Mouse (Mus musculus): ENCODE measurements around the gene Angptl2.

DNA sequence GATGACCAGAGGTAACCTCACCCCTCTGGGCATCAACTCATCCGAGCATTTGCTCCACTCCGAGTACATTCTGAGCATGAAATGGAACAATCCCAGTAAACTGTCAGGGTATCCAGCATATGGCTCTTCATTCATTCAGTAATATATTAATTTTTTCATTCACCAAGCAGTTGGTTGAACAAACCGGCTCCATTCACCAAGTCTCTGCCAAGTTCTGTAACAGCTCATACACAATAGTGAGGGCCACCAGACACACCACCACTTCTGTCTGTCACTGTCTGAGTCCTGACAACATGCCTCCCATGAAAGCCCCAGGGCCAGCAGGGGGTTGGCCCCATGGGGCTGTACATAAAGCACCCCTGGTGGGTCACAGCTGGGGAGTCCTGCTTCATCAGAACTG is 25.9 kb upstream of the Angptl2 start:
- TF ChIP-seq POLR2A (IDR thresholded peaks at IDR 0.05; ENCODE audit: low read depth, low read length) (no peak), CTCF (conservative IDR thresholded peaks at IDR 0.05 in 1 of 2, IDR thresholded peaks at IDR 0.05 in 1 of 2; ENCODE audit: low read depth in 2 of 2, low read length in 2 of 2) (no peak), MAX (IDR thresholded peaks at IDR 0.05; ENCODE audit: low read length) (no peak), UBTF (IDR thresholded peaks at IDR 0.05; ENCODE audit: low read depth, low read length) (no peak), ETS1 (conservative IDR thresholded peaks at IDR 0.05; ENCODE audit: low read depth, low read length) (no peak)
